In the genomic region with DNA sequence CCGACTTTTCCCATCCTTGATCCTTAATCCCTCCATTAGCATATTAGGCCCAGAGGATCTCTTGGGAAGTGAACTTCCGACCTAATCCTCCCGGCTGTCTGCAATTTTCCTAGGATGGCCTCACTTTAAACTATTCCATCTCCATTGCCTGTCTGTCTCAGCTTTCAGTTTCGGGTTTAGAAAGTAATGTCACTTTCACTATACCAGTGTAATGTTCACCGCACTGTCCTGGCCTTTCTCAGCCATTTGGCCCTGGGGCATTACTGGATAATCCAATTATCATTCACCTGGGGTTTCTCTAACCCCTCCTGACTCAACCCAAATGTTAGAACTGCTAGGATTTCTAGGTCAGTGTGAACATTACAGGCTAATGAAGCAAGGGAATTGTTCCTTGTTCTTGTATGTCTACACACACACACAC, we compare ENCODE assay signal across 8 mouse cellular contexts. TPM values are rescaled to one million over a fixed set of nuclear protein-coding genes. Genes with fewer than 3 reads are reported as not detected.
DNase-seq lines count a peak whose midpoint lies in the region; ATAC-seq and TF ChIP-seq lines count a peak whose summit lies in the region.

No protein-coding gene starts in this region.

- peak overlapping the region; percentile 88 for H3K4me2 ChIP-seq in lung, embryonic 14.5 days
- H3K4me2 ChIP-seq in hindbrain, embryonic 15.5 days = peak overlapping the region; percentile 87
- H3K4me2 ChIP-seq in midbrain, embryonic 15.5 days = peak overlapping the region; percentile 85

- H3K27ac ChIP-seq in lung, embryonic 14.5 days (ENCODE audit: low read depth) = peak overlapping the region; percentile 95
- peak overlapping the region; percentile 96 for H3K27ac ChIP-seq in hindbrain, embryonic 15.5 days (replicated peaks)
- H3K27ac ChIP-seq in midbrain, embryonic 15.5 days = peak overlapping the region; percentile 93

- peaks cover 24% of the 10 kb centered on the region for H3K4me1 ChIP-seq in lung, embryonic 14.5 days (ENCODE audit: insufficient read depth)
- peaks cover 65% of the 10 kb centered on the region for H3K4me1 ChIP-seq in hindbrain, embryonic 15.5 days (replicated peaks)
- H3K4me1 ChIP-seq in midbrain, embryonic 15.5 days = peaks cover 65% of the 10 kb centered on the region

- no peaks in the 10 kb centered on the region for H3K9me3 ChIP-seq in lung, embryonic 14.5 days (ENCODE audit: low read depth, low read length)
- H3K9me3 ChIP-seq in hindbrain, embryonic 15.5 days = no peaks in the 10 kb centered on the region
- H3K9me3 ChIP-seq in midbrain, embryonic 15.5 days = no peaks in the 10 kb centered on the region

- peaks cover 12% of the 10 kb centered on the region; the same call in 1 of the 2 replicates for H3K36me3 ChIP-seq in lung, embryonic 14.5 days (ENCODE audit: insufficient read depth)
- H3K36me3 ChIP-seq in hindbrain, embryonic 15.5 days = peaks cover 5% of the 10 kb centered on the region; the same call in 1 of the 2 replicates
- H3K36me3 ChIP-seq in midbrain, embryonic 15.5 days (replicated peaks) = 0 out of 2 replicates have a peak, but pooled peaks cover 4% of the 10 kb centered on the region

- peak overlapping the region; percentile 95 for H3K4me3 ChIP-seq in lung, embryonic 14.5 days (ENCODE audit: low read depth, low read length)
- H3K4me3 ChIP-seq in hindbrain, embryonic 15.5 days = peak overlapping the region; percentile 94
- peak overlapping the region; percentile 90 for H3K4me3 ChIP-seq in midbrain, embryonic 15.5 days

- ATAC-seq in lung, embryonic 14.5 days (ENCODE audit: insufficient read depth) = no peak
- ATAC-seq in hindbrain, embryonic 15.5 days (ENCODE audit: low FRiP score, low read depth) = no peak
- no peak for ATAC-seq in midbrain, embryonic 15.5 days (replicated peaks)

- H3K9ac ChIP-seq in lung, embryonic 14.5 days = peak overlapping the region; percentile 99
- peak overlapping the region; percentile 99 for H3K9ac ChIP-seq in hindbrain, embryonic 15.5 days
- peak overlapping the region; percentile 99 for H3K9ac ChIP-seq in midbrain, embryonic 15.5 days

- H3K27me3 ChIP-seq in lung, embryonic 14.5 days (ENCODE audit: insufficient read depth, low read length) = no peaks in the 10 kb centered on the region
- H3K27me3 ChIP-seq in hindbrain, embryonic 15.5 days = no peaks in the 10 kb centered on the region
- no peaks in the 10 kb centered on the region for H3K27me3 ChIP-seq in midbrain, embryonic 15.5 days (replicated peaks)

- 0% methylated on average over 5 of the region's 5 CpGs for WGBS in lung, embryonic 14.5 days
- 1% methylated on average over 5 of the region's 5 CpGs for WGBS in hindbrain, embryonic 15.5 days
- WGBS in midbrain, embryonic 15.5 days = 0% methylated on average over 5 of the region's 5 CpGs

- no peak for DNase-seq in lung, embryonic 14.5 days
- DNase-seq in lung, postnatal 25 days (ENCODE audit: low spot score) = no peak
- peak; percentile 31 for DNase-seq in brain, adult 2 months (ENCODE audit: low read depth, low spot score)
- no peak for DNase-seq in adrenal gland, adult 8-10 months
- DNase-seq in adrenal gland, postnatal 36 days = no peak
- no peak for DNase-seq in kidney, postnatal 36 days

- TF ChIP-seq CTCF in lung, embryonic 14.5 days (IDR thresholded peaks at IDR 0.05; ENCODE audit: low read depth) = no peak

RNA-seq across cellular contexts. Expression of a gene that starts 26.7 kb away (rescaled TPM):
- 0.17 and 0.30 TPM in 2 replicates for polyA plus RNA-seq in lung, embryonic 14.5 days (2014; fragmentation: Nextera tagmentation; extraction: Ambion mirVana)
- polyA plus RNA-seq in hindbrain, embryonic 15.5 days (2015; fragmentation: Nextera tagmentation; extraction: Ambion mirVana) = 0.18 and 0.24 TPM in 2 replicates
- 0.28 and 0.34 TPM in 2 replicates for polyA plus RNA-seq in midbrain, embryonic 15.5 days (2015; fragmentation: Nextera tagmentation; extraction: Ambion mirVana)
- under 1 TPM; 0.14 to 0.34 (median 0.15) TPM for total RNA-seq in adrenal gland, adult 8-10 months (2022)
- total RNA-seq in adrenal gland, postnatal 36 days (2021) = under 1 TPM; 0.16 to 0.30 TPM
